Mouse (Mus musculus) liver, embryonic 15.5 days (tissue): ENCODE data around the gene Mark1. TPM values are rescaled to one million over a fixed set of nuclear protein-coding genes. Genes with fewer than 3 reads are reported as not detected.
A peak's percentile ranks its signal among the peaks of the same experiment; 100 is the strongest.

Experiments
- ATAC-seq: fragments of 200-750 bp; cut with Nextera tagmentation; 2 replicates; pipeline ENCODE4 v1.8.0; 2017; ENCODE audit warnings: moderate number of reproducible peaks, mild to moderate bottlenecking, moderate library complexity; ENCODE audit not compliant: insufficient read depth
- H3K27ac ChIP-seq: fragments of 300-500 bp; sonication (generic); replicated peaks from 2 replicates; pipeline ENCODE4 v1.5.1; 2015; ENCODE audit warnings: mild to moderate bottlenecking, inconsistent platforms
- H3K27me3 ChIP-seq: fragments of 300-500 bp; sonication (generic); 2 replicates; pipeline ENCODE4 v1.6.1; 2015; ENCODE audit warnings: mild to moderate bottlenecking, inconsistent platforms
- H3K36me3 ChIP-seq: fragments of 300-500 bp; sonication (generic); replicated peaks from 2 replicates; pipeline ENCODE4 v1.6.1; 2015; ENCODE audit warnings: moderate library complexity, mild to moderate bottlenecking, inconsistent platforms
- H3K4me1 ChIP-seq: fragments of 300-500 bp; sonication (generic); replicated peaks from 2 replicates; pipeline ENCODE4 v1.6.1; 2015; ENCODE audit warnings: inconsistent platforms
- H3K4me2 ChIP-seq: fragments of 300-500 bp; sonication (generic); 2 replicates; pipeline ENCODE4 v1.6.1; 2015; ENCODE audit warnings: moderate library complexity, mild to moderate bottlenecking, inconsistent platforms
- H3K4me3 ChIP-seq: fragments of 300-500 bp; sonication (generic); replicated peaks from 2 replicates; pipeline ENCODE4 v1.5.1; 2015; ENCODE audit warnings: mild to moderate bottlenecking, inconsistent platforms
- H3K9ac ChIP-seq: fragments of 300-500 bp; sonication (generic); 2 replicates; pipeline ENCODE4 v1.6.1; 2015; ENCODE audit warnings: moderate library complexity, mild to moderate bottlenecking, inconsistent platforms
- H3K9me3 ChIP-seq: fragments of 300-500 bp; sonication (generic); replicated peaks from 2 replicates; pipeline ENCODE4 v1.6.1; 2016; ENCODE audit warnings: inconsistent platforms
- WGBS: fragments of 180-500 bp; shearing (Covaris S2); methylation state at CpG from one replicate; pipeline ENCODE4 v1.1.7; 2015; ENCODE audit warnings: mixed read lengths; ENCODE audit not compliant: insufficient replicate concordance; 5-methylcytosine and 5-hydroxymethylcytosine counted together
- polyA plus RNA-seq: library from polyadenylated mRNA; unstranded; fragments of >200 nt; fragmentation: Nextera tagmentation; extraction: Ambion mirVana; gene quantifications from 2 replicates; pipeline ENCODE4 v1.2.1, GENCODE M21; 2015

Gene Mark1
- polyA plus RNA-seq, 1 experiment from 2014 or later = 0.16 TPM

DNA sequence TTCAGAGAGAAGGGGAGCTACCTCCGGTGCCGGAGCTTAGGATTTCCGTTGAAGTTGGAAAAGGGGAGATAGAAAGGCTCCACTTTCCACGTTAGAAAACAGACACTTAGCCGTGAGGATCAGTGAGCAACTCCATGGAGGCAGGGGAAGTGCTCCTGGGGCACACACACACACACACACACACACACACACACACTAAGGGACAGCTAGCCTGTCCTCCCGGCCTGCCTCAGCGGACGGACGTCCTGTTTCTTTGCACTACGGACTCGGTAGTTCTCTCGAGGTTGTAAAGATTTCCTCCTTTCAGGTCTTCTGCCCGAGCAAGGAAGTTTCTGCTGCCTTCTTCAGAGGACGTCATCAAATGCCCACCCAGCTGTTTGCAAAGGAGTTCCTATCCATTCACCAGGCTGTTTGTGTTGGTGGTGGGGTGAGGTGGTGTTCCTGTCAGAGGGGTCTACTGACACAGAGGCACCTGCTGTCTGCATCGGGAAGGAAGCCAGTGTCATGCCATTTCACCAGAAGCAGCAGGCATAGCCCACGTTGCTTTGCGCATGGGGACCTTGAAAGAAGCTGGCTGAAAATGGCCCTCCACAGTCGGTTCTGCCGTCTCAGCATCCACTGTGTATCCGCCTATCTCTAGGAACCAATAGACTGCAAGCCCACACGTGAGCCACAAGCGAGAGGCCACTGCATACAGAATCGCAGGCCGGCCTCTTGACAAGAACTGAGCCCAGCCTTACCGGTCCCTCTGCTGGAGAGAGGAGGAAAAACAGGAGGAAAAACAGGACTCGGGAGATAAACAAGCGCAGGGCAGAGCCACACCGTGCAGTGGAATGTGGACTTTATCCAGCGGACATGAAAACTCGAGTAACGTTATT lies 147.4 kb downstream of the Mark1 start:
- Histone ChIP-seq H3K9ac (0 out of 2 replicates have a peak overlapping the region, but pooled peaks have one; percentile 27), H3K4me1 (peaks cover 40% of the 10 kb centered on the region), H3K4me2 (peak overlapping the region; percentile 62), H3K36me3 (no peaks in the 10 kb centered on the region), H3K9me3 (no peaks in the 10 kb centered on the region), H3K27me3 (0 out of 2 replicates have a peak, but pooled peaks cover 3% of the 10 kb centered on the region), H3K27ac (peak overlapping the region; percentile 72), H3K4me3 (peak overlapping the region; percentile 7)
- ATAC-seq = peak; percentile 86
- 8% methylated on average over 31 of the region's 31 CpGs for whole genome bisulfite sequencing

DNA sequence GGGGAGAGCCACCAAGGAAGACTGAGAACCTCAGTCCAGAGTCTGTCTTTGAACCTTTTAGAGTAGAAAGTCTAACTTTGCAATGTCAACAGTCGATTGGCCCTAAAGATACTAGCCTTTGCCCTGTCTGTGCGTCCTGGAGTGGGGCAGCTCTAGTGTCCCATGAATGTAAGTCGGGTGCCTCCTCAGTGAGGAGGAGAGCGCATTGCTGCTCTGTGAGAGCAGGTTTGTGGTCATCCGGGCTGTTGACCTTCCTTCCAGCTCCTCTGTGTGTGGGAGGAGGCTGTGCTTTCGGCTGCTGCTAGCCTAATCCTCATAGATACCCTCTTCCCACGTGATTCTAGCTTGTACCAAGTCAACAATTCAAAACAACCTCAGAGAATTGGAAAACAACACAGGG lies 148.2 kb downstream of the Mark1 start:
- H3K4me2 ChIP-seq = peak overlapping the region; percentile 62; the same call in 1 of the 2 replicates
- 0 out of 2 replicates have a peak, but pooled peaks have one; percentile 2 for ATAC-seq
- peaks cover 48% of the 10 kb centered on the region for H3K4me1 ChIP-seq
- WGBS = 39% methylated on average over 7 of the region's 7 CpGs
- no peaks in the 10 kb centered on the region for H3K9me3 ChIP-seq
- H3K27me3 ChIP-seq = 0 out of 2 replicates have a peak, but pooled peaks cover 3% of the 10 kb centered on the region
- no peak overlapping the region for H3K9ac ChIP-seq
- H3K27ac ChIP-seq = peak overlapping the region; percentile 72
- no peaks in the 10 kb centered on the region for H3K36me3 ChIP-seq
- no peak overlapping the region for H3K4me3 ChIP-seq

GRCm38 (mm10) chr1:184846973-184847372 lies 152.4 kb downstream of the Mark1 start:
- H3K4me1 ChIP-seq = peaks cover 63% of the 10 kb centered on the region
- ATAC-seq = peak; percentile 6; the same call in 1 of the 2 replicates
- no peaks in the 10 kb centered on the region for H3K27me3 ChIP-seq
- no peaks in the 10 kb centered on the region for H3K36me3 ChIP-seq
- peak overlapping the region; percentile 82 for H3K27ac ChIP-seq
- H3K9me3 ChIP-seq = no peaks in the 10 kb centered on the region
- H3K4me2 ChIP-seq = peak overlapping the region; percentile 90
- H3K9ac ChIP-seq = peak overlapping the region; percentile 88; the same call in 1 of the 2 replicates
- WGBS = 11% methylated on average over 3 of the region's 3 CpGs
- peak overlapping the region; percentile 83 for H3K4me3 ChIP-seq

Other genes with a start within 250 kb of the Mark1 start
- 40.0 and 41.7 TPM in 2 replicates for gene Marc1, start 188.3 kb downstream of the Mark1 start, polyA plus RNA-seq
- gene Marc2, start 153.1 kb downstream of the Mark1 start, polyA plus RNA-seq = 210 and 216 TPM in 2 replicates
- gene C130074G19Rik, start 116.4 kb downstream of the Mark1 start, polyA plus RNA-seq = 2.0 and 2.3 TPM in 2 replicates
- gene Rab3gap2, start 204.5 kb upstream of the Mark1 start, polyA plus RNA-seq = 11.6 and 13.0 TPM in 2 replicates